Mouse (Mus musculus): ENCODE results near the gene Gabarap.

GRCm38 (mm10) chr11:69991711-69992110, 768 bp downstream of the Gabarap start:
- TF ChIP-seq CTCF (IDR thresholded peaks at IDR 0.05; ENCODE audit: extremely low read depth, insufficient read depth, low read length) (no peak), POLR2A (IDR thresholded peaks at IDR 0.05; ENCODE audit: extremely low read depth, insufficient read depth, low read length) (no peak)
